Mouse (Mus musculus): ENCODE data around the gene Tm4sf19.

DNA sequence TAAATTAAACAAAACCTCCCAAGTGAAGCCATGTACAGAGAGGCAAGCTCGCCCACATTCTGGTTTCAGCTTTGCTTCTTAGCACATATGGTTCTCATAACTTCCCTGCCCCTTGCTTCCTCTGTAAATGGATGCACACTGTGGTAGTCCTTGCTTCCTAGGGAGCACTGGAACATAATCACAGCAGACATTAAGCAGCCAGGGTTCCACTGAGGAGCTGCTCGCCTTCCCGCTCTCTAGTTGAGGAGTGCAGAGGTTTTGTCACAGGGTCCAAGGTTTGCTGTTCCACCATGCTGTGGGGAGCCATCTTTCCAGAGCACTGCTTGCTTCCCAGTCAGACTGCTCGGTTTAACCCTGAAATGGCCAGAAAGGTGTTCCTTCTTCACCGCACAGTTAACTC is 54.3 kb downstream of the Tm4sf19 start:
- no peak for TF ChIP-seq GATA1 (IDR thresholded peaks at IDR 0.05; ENCODE audit: borderline replicate concordance, low read length)
- TF ChIP-seq FLI1 (IDR thresholded peaks at IDR 0.05; ENCODE audit: low read length), result no peak

All from megakaryocyte, embryonic 14.5 days (primary cell).